In genomic region chr12:36468325-36469044, GRCm38 (mm10) we compare ENCODE assay signal across 14 mouse cellular contexts.
"Had no signal": no experiment of that assay in that cellular context is flagged by ENCODE, and none has a peak within 500 bp of the region (broad histone marks: within the 10 kb centered on the region; RNA-seq: fewer than 3 reads in every experiment).

No protein-coding gene starts in this region.

- DNase-seq: kidney, adult 8-10 months; kidney, postnatal 10 days; kidney, postnatal 36 days; layer of hippocampus, postnatal 36 days; liver, embryonic 13.5 days; lung, embryonic 14.5 days; right cerebral cortex, adult 18-20 months; right cerebral cortex, postnatal 14 days; right cerebral cortex, postnatal 4 days; thymus, adult 2 months; thymus, postnatal 14 days; thymus, postnatal 4 days had no signal

- ATAC-seq: lung, postnatal 0 days; midbrain, embryonic 16.5 days had no signal
